Mouse (Mus musculus) forebrain, postnatal 0 days (tissue): ENCODE results near the gene Fcgrt. TPM values are rescaled to one million over a fixed set of nuclear protein-coding genes. Genes with fewer than 3 reads are reported as not detected.
"Not testable (repeated sequence)": the region's sequence is repeated elsewhere in the genome, so short reads cannot be mapped to it uniquely, and the experiment has no call there.

Source experiments
- ATAC-seq: fragments of 200-750 bp; cut with Nextera tagmentation; 2 replicates; pipeline ENCODE4 v1.8.0; 2017; ENCODE audit warnings: mild to moderate bottlenecking, moderate library complexity
- DNase-seq: peaks from one replicate; pipeline ENCODE4 v3.0.0-alpha.2; 2015
- H3K27ac ChIP-seq: fragments of 300-500 bp; sonication (generic); 2 replicates; pipeline ENCODE4 v1.5.1; 2014; ENCODE audit warnings: low read depth, mild to moderate bottlenecking, antibody characterized with exemption, low read length, moderate library complexity, mixed read lengths
- H3K27me3 ChIP-seq: fragments of 300-500 bp; sonication (generic); 2 replicates; pipeline ENCODE4 v1.6.1; 2014; ENCODE audit warnings: mild to moderate bottlenecking, low read length, mixed read lengths; ENCODE audit not compliant: insufficient read depth
- H3K36me3 ChIP-seq: fragments of 300-500 bp; sonication (generic); 2 replicates; pipeline ENCODE4 v1.6.1; 2014; ENCODE audit warnings: mild to moderate bottlenecking, moderate library complexity; ENCODE audit not compliant: insufficient read depth
- H3K4me1 ChIP-seq: fragments of 300-500 bp; sonication (generic); 2 replicates; pipeline ENCODE4 v1.6.1; 2014; ENCODE audit warnings: antibody characterized with exemption; ENCODE audit not compliant: insufficient read depth
- H3K4me2 ChIP-seq: fragments of 300-500 bp; sonication (generic); 2 replicates; pipeline ENCODE4 v1.6.1; 2014; ENCODE audit warnings: low read depth, mild to moderate bottlenecking, moderate library complexity
- H3K4me3 ChIP-seq: fragments of 300-500 bp; sonication (generic); 2 replicates; pipeline ENCODE4 v1.5.1; 2014; ENCODE audit warnings: low read depth, low read length, mixed read lengths
- H3K9ac ChIP-seq: fragments of 300-500 bp; sonication (generic); 2 replicates; pipeline ENCODE4 v1.6.1; 2014; ENCODE audit warnings: mild to moderate bottlenecking
- H3K9me3 ChIP-seq: fragments of 300-500 bp; sonication (generic); 2 replicates; pipeline ENCODE4 v1.6.1; 2016; ENCODE audit warnings: low read length
- CTCF ChIP-seq: sonication (generic); IDR thresholded peaks from 2 replicates; pipeline ENCODE4 v1.5.1; 2016; ENCODE audit warnings: antibody characterized with exemption, control low read depth, low read depth
- WGBS: fragments of 180-500 bp; shearing (Covaris S2); extraction: QIAGEN DNeasy Blood & Tissue Kit; methylation state at CpG from one replicate; pipeline ENCODE4 v1.1.7; 2014; 5-methylcytosine and 5-hydroxymethylcytosine counted together
- polyA plus RNA-seq: library from polyadenylated mRNA; unstranded; fragments of >200 nt; fragmentation: Nextera tagmentation; extraction: Ambion mirVana; gene quantifications from 2 replicates; pipeline ENCODE4 v1.2.1, GENCODE M21; 2015
- total RNA-seq: library from RNA; depleted of rRNA; stranded (reverse); fragments of >200 nt; gene quantifications from 2 replicates; pipeline ENCODE4 v1.2.3, GENCODE M21; 2014

Fcgrt gene
- total and polyA plus RNA-seq, 2 experiments from 2014 or later: 29.4 to 35.1 TPM

- DNase-seq: no peak
- 70% methylated on average over 15 of the region's 15 CpGs for WGBS
- Histone ChIP-seq H3K9ac (peak overlapping the region; percentile 73), H3K9me3 (no peaks in the 10 kb centered on the region), H3K27ac (peak overlapping the region; percentile 93), H3K4me2 (peak overlapping the region; percentile 57), H3K36me3 (peaks cover 24% of the 10 kb centered on the region), H3K27me3 (no peaks in the 10 kb centered on the region), H3K4me3 (peak overlapping the region; percentile 44; the same call in 1 of the 2 replicates), H3K4me1 (peaks cover 3% of the 10 kb centered on the region; the same call in 1 of the 2 replicates)
- ATAC-seq: no peak
- TF ChIP-seq CTCF: no peak
Measured at GRCm38 (mm10) chr7:45129776-45130512, 26.3 kb upstream of the Fcgrt start.

DNA sequence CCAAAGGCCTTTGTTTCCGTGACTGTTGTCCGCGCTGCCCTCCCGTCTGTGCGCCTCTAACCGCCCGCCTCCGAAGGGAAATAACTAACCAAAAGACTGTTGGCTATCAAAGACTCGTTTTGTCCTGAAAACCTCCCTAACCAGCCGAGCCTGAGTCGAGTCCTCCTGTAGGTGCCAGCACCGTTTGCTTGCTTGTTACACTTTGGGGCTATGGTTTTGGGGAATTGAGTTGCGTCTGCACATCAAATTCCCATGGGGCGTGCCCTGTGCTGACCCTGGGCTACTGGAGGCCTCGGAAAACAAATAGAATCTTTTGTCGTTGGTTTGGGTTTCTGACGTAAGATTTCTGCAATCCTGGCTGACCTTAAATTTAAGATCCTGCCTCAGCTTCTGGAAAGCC, 25.7 kb upstream of the Fcgrt start:
- ATAC-seq (no peak), DNase-seq (no peak)
- Histone ChIP-seq H3K4me3 (peak overlapping the region; percentile 44), H3K4me2 (peak overlapping the region; percentile 57), H3K36me3 (peaks cover 25% of the 10 kb centered on the region), H3K4me1 (peaks cover 7% of the 10 kb centered on the region; the same call in 1 of the 2 replicates), H3K9ac (peak overlapping the region; percentile 73), H3K27ac (peak overlapping the region; percentile 93), H3K9me3 (no peaks in the 10 kb centered on the region), H3K27me3 (no peaks in the 10 kb centered on the region)
- TF ChIP-seq CTCF: no peak
- WGBS: 1% methylated on average over 17 of the region's 17 CpGs

- ATAC-seq (peak; percentile 91), DNase-seq (peak; percentile 100)
- Histone ChIP-seq H3K9ac (peak within 1 kb of the TSS; percentile 99), H3K27ac (peak within 1 kb of the TSS; percentile 93), H3K27me3 (no peaks in the 10 kb centered on the region), H3K9me3 (no peaks in the 10 kb centered on the region), H3K36me3 (peaks cover 25% of the 10 kb centered on the region), H3K4me3 (peak within 1 kb of the TSS; percentile 98), H3K4me2 (peak within 1 kb of the TSS; percentile 74), H3K4me1 (peaks cover 7% of the 10 kb centered on the region; the same call in 1 of the 2 replicates)
- TF ChIP-seq CTCF: peak; percentile 91
- 3% methylated on average over 47 of the region's 48 CpGs for WGBS
Measured at GRCm38 (mm10) chr7:45128624-45129246, 25.1 kb upstream of the Fcgrt start, which contains the start of gene Rpl13a. Rpl13a (minus strand) TSS chr7:45128761.

GRCm38 (mm10) chr7:45127700-45128224, 24.1 kb upstream of the Fcgrt start:
- Histone ChIP-seq H3K27me3 (no peaks in the 10 kb centered on the region), H3K27ac (peak overlapping the region; percentile 89), H3K9me3 (no peaks in the 10 kb centered on the region), H3K9ac (peak overlapping the region; percentile 99), H3K36me3 (peaks cover 27% of the 10 kb centered on the region), H3K4me2 (peak overlapping the region; percentile 74), H3K4me3 (peak overlapping the region; percentile 98), H3K4me1 (peaks cover 14% of the 10 kb centered on the region)
- DNase-seq (peak; percentile 20), ATAC-seq (no peak)
- TF ChIP-seq CTCF: no peak
- under 1% methylated on average over 6 of the region's 6 CpGs for WGBS

DNA sequence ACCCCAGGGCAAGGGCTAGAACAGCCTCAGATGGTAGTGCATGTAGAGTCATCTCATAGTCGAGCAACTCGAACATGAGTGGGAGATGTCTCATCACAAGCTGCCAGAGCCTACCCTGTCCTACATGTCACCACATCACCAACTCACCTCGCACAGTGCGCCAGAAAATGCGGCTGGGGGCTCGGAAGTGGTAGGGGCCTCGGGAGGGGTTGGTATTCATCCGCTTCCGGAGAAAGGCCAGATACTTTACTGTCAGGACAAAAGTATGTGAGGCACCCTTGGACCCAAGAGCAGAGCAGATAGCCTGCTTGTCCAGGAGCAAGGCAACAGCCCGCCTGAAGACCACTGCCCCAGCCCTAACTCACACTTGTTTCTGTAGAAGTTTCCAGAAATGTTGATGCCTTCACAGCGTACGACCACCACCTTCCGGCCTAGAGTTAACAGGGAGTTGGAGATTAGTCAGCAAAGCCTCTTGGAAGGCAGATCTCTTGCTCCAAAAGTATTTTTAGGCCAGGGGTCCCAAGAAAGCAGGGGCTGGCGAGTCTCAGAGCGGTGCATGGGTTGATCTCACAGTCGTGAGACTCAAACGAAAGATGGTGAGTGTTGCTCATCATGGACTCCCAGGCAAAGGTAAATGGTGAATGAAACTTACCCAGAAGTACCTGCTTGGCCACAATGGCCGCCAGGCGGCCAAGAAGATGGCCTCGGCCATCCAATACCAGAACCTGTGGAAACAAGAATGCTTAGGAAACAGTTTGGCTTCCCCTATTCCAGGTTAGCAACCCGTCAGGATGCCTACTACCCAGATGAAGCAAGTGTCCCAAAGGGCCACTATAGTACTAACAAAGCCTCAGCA, 23.4 kb upstream of the Fcgrt start:
- H3K4me1 ChIP-seq: peaks cover 14% of the 10 kb centered on the region
- ATAC-seq: no peak
- 45% methylated on average over 21 of the region's 21 CpGs for WGBS
- H3K9me3 ChIP-seq: no peaks in the 10 kb centered on the region
- no peaks in the 10 kb centered on the region for H3K27me3 ChIP-seq
- no peak for DNase-seq
- peak overlapping the region; percentile 98 for H3K4me3 ChIP-seq
- peaks cover 34% of the 10 kb centered on the region for H3K36me3 ChIP-seq
- H3K4me2 ChIP-seq: peak overlapping the region; percentile 74
- TF ChIP-seq CTCF: peak; percentile 22
- H3K27ac ChIP-seq: 0 out of 2 replicates have a peak overlapping the region, but pooled peaks have one; percentile 89
- H3K9ac ChIP-seq: peak overlapping the region; percentile 99

- no peak overlapping the region for H3K4me3 ChIP-seq
- H3K9me3 ChIP-seq: no peaks in the 10 kb centered on the region
- no peak for TF ChIP-seq CTCF
- DNase-seq: no peak
- no peak overlapping the region for H3K9ac ChIP-seq
- no peaks in the 10 kb centered on the region for H3K27me3 ChIP-seq
- 75% methylated on average over 17 of the region's 17 CpGs for WGBS
- no peak overlapping the region for H3K27ac ChIP-seq
- ATAC-seq: no peak
- peaks cover 42% of the 10 kb centered on the region for H3K36me3 ChIP-seq
- H3K4me1 ChIP-seq: peaks cover 14% of the 10 kb centered on the region
- no peak overlapping the region for H3K4me2 ChIP-seq
Measured at GRCm38 (mm10) chr7:45126147-45126843, 22.6 kb upstream of the Fcgrt start.

- not testable (repeated sequence) for ATAC-seq, H3K9me3 ChIP-seq, DNase-seq, H3K27me3 ChIP-seq, H3K9ac ChIP-seq, H3K4me3 ChIP-seq, H3K27ac ChIP-seq, H3K4me2 ChIP-seq
- peaks cover 48% of the 10 kb centered on the region for H3K36me3 ChIP-seq
- H3K4me1 ChIP-seq: peaks cover 14% of the 10 kb centered on the region
- 66% methylated on average over 5 of the region's 5 CpGs for WGBS
Measured at GRCm38 (mm10) chr7:45125649-45126048, 22.0 kb upstream of the Fcgrt start.
